Mouse (Mus musculus) E14TG2a.4 (cell line): ENCODE measurements around the gene Polr2b.

Source experiments
- CTCF ChIP-seq: conservative IDR thresholded peaks from 2 replicates; pipeline ENCODE4 v1.5.1; 2014; ENCODE audit warnings: low read length
- NANOG ChIP-seq: IDR thresholded peaks from 2 replicates; pipeline ENCODE4 v1.6.1; 2014; ENCODE audit warnings: borderline replicate concordance, low read length, mixed read lengths
- POU5F1 ChIP-seq: IDR thresholded peaks from 2 replicates; pipeline ENCODE4 v1.6.1; 2014; ENCODE audit warnings: low read length, borderline replicate concordance

GRCm38 (mm10) chr5:77267441-77267840, 42.5 kb upstream of the Polr2b start:
- no peak for TF ChIP-seq CTCF
- TF ChIP-seq POU5F1, result no peak
- TF ChIP-seq NANOG, result no peak
